Mouse (Mus musculus) cerebellum, adult 9-10 months (tissue): ENCODE results near the gene Atrip.

Experiments
- DNase-seq: peaks from one replicate; pipeline ENCODE4 v3.0.0; 2022

Atrip gene

DNA sequence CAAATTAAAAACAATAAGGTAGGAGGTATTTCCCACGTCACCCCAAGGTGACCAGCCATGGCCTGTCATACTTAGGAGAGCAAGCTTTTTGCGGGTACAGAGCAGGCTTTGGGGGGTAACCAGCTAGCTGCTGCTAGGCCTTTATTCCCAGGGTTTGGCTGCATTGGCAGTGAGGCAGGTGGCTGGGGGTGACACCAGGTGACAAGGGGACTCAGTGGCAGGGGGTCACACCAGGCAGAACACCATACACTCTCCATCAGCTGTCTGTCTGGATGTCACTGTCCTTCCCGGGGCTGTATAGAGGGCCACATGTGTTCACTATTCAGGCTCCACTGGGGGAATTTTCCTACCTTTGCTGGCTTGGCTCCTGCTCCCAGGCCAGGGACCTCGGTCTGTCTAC lies 17.0 kb downstream of the Atrip start:
- DNase-seq = no peak

DNA sequence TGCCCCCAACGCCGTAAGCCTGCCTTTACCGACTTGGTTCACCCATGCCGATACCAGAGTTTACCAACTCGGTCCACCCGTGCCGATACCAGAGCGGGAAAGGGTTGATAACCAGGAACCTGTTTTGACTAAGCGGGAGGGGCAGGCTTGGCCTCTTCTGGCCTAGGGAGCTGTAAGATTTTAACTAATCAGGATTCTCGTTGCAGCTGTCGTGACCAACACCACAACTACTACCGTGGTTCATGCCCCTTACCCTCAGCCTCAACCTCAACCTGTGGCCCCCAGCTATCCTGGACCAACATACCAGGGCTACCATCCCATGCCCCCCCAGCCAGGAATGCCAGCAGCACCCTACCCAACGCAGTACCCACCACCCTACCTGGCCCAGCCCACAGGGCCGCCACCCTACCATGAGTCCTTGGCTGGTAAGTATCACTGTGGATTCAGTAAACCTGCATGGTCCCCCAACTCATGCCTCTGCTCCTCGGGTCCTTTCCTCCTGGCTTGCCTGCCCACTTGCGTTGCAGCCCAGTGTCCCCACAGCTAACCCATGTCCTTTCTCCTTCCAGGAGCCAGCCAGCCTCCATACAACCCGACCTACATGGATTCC lies 17.7 kb downstream of the Atrip start:
- no peak for DNase-seq

DNA sequence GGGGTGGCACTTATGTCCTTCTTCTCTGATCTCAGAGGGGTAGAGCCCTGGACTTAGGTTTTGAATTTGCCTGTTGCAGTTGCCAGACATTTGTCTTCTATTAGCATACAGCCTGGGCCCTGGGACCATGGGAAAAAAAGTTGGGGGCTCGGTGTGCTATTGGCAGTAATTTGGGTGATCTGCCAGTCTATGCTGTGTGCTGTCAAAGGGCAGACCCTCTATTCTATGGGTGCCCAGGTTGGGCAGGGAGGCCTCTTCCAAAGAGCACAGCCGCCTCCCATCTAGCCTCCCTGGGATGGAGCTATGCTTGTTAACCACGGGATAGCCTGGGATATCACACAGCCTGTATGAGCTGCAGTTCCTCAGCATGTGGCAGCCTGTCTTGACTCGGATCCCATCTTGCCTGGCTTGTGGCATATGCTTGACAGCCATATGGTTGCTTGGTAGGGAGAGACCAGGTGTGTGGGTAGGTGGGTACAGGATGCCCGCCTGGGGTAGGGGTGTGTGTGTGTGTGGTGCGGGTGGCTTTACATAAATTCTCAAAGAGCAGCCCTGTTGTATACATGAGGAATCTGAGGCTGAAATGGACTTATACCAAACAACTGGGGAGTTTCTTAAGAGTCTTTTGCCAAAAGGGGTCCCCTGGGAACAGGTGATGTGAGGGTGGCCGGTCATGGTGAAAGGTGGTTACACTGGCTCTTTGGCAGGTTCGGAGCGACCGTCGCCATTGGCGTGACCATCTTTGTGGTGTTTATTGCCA lies 18.5 kb downstream of the Atrip start:
- DNase-seq = peak; percentile 54

DNA sequence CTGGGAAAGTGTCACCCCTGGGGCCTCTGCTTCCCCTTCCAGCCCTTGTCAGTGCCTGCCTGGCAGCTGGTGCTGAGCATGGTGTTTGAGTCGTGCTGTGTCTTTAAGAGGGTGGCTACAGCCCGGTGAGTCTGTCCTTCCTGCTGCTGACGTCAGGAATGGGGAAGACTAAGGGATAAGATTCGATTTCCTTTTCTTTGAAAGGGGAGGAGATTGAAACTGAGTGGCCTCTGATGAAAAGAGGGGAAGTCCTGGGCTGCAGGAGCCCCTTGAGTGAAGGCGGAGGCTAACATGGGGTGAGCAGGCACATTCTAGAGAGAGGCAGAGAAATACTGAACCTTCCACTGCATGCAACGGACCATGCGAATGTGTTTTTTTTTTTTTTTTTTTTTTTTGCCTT lies 19.2 kb downstream of the Atrip start:
- peak; percentile 78 for DNase-seq

DNA sequence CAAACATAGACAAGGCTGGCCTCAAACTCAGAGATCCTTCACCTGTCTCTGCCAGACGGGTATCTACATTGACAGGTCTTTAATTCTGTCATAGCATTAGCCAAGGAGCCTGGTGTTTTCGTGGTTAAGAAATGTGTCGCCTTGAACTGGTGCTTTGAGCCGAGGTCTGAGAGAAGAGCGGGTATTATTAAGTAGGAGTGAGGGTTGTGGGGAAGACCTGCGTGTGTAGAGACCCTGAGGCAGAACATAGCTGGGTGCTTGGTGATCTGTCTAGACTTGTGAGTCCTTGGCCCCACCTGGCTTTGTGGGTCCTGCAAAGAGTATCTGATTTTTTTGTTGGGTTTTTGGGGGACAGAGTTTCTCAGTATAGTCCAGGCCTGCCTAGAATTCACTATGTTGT lies 20.1 kb downstream of the Atrip start:
- DNase-seq = no peak

DNA sequence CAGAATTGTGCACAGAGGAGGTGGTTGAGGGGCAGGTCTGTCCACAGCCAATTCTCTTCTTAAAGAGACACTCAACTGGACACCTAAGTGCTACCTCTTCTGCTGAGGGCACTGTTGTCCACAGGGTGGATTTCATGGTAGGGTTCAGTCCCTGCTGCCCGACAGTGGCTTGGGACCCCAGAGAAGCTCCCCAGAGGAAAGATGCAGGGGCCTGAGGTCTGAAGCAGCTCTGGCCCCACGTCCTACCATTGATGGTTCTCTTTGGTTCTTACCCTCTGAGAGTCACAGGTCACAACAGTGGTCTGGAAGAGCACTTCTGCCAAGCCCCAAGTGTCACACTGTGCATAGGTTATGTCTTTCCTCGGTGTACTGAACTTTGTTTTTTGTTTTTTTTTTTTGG lies 20.6 kb downstream of the Atrip start:
- no peak for DNase-seq

DNA sequence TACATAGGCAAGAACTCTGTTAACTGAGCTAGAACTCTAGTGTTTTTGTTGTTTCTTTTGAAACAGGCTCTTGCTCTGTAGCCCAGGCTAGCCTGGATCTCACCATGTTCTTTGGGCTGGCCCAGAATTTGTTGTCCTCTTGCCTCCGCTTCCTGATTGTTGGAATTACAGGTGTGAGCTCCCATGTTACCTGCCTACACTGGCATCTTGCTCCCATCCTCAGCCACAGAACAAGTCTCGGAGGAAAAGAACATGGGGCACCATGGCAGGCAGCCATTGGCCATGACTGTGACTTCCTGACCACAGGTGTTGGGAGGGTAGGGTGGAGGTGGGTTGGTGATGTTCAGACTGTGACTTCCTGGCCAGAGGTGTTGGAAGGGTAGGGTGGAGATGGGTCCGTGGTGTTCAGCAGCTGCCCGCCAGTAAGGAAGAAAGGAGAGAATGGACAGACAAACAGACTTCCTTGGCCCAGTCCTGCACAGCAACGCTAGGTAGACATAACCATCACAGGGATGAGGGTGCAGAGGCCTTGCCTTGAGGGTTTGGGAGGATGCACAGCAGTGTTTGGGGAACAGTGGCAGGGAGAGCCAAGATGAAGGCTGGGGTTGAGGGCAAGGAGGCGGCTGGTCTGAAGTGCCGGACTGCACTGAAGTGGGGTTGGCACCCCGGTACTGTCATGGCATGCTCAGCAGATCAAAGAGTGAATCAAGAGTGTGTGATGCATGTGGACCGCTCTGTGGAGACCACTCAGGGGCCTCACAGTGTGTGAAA lies 21.2 kb downstream of the Atrip start:
- no peak for DNase-seq

DNA sequence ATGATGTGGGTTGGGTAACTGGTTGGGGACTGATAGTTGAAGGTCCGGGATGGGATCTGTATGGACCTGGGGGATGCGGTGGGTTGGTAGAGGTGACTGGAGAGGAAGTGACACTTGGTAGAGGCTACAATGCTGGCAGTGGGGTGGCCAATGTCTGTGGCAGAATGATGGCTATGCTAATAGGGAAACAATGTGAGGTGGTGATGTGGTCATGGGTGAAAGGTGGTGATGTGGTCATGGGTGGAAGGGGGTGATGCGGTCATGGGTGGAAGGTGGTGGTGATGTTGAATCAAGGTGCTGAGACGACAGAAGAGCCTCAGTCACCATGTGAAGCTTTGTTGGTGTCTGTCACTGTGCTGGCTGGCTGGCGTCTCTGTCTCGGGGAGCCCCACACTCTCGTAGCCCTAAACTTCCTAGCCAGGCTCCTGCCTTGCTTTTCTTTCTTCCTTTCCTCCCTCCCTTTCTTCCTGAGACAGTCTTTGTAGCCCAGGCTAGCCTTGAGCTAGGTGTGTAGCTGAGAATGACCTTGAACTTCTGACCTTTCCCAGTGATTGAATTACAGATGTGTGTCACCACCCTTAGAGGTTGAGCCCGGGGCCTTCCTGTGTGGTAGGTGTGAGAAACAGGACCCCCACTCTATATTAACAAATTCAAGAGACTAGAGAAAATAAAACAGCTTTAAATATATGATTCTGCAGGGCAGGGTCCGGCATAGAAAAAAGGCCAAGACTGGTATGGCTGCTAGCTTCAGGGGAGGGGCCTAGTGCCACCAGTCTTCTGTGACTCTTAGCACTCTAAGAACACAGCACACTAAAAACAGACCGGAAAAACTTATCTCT lies 22.1 kb downstream of the Atrip start:
- no peak for DNase-seq

DNA sequence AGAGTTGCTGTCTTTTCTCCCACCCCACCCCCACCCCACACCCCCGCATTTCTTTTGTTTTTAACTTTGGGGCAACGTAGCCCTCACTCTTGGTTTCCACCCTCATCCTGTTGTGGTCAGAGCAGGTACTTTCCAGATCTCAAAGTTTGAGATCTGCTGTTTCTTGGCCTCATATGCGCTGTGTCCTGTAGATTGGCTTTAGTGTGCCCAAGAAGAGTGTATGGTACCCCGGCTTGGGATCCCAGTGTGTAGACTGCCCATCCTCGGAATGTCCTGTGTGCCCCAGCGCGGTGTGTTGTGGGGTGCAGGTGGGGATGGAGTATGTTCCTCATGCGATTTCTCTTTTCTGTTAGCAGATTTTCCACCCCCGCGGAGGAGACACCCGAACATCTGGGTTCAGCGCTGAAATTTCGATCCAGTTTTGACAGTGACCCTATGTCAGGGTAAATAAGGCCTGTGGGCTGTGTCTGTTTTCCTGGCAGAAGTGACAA lies 22.9 kb downstream of the Atrip start:
- no peak for DNase-seq

DNA sequence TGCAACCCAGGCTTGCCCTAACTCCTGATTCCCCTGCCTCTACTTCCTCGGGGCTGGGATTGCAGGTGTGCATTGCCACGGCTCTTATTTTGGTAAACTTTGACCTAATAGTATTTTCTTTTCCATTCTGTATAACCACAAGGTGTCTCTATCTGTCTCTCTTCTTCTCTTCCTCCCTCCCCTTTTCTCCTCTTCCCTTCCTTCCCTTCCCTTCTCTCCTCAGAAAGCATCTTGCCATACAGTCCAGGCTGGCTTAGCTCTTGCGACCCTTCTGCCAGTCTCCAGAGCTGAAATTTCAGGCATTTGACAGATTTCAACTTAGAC lies 23.3 kb downstream of the Atrip start:
- DNase-seq = no peak

DNA sequence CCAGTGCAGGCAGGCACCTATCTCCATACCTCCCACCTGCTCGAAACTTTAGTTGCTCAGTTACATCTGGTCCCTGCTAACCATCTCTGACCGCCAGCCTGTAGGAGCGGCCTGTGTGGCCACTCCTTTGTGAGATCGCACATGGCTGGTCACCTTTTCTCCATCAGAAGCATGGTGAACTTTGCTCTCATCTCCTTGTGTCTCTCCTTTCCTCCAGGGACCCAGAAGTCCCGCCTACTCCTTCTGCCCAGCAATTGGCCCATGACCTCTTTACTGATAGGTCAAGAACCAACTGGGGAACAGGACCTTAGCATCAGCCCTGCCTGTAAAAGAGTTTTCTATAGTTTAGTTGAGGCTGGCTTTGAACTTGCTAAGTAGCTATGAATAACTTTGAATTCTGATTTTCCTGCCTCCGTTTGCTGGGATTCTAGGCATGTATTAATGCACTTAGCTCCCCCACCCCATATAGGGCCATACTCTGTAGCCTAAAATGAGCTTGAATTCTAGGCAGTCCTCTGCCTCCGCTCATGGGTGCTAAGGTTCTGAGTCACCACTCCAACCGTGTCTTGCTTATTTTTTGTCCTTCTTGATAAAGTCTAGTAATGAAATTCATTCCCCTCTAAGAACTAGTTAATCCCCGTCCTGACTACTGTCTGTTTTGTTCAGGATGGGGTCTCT lies 23.8 kb downstream of the Atrip start:
- DNase-seq = no peak

DNA sequence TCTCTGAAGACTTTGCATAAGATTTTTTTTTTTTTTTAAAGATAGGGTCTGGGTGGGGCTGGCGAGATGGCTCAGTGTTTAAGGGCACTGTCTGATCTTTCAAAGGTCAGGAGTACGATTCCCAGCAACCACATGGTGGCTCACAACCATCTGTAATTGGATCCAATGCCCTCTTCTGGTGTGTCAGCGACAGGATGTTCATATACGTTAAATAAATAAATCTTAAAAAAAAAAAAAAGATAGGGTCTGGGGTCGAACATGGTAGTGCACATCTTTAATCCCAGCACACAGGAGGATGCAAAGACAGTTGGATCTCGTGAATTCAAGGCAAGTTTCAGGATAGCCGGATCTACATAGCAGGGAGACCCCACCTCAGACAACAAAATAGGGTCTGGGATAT lies 24.6 kb downstream of the Atrip start:
- no peak for DNase-seq

DNA sequence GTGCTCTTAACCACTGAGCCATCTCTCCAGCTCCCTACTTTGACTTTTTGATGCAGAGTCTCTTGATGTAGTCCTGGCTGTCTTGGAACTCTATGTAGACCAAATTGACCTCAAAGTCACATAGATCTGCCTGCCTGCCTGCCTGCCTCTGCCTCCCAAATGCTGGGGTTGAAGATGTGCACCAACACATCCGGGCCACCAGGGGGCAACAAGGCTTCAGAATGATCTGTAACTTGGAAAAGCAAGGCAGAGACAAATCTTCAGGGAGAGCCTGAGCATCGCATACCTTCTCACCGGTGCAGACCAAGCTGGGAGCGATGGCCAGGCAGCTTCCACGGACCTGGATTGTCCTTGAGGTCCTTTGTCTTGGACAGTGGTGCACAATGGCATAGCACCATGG lies 27.6 kb downstream of the Atrip start:
- peak; percentile 65 for DNase-seq

DNA sequence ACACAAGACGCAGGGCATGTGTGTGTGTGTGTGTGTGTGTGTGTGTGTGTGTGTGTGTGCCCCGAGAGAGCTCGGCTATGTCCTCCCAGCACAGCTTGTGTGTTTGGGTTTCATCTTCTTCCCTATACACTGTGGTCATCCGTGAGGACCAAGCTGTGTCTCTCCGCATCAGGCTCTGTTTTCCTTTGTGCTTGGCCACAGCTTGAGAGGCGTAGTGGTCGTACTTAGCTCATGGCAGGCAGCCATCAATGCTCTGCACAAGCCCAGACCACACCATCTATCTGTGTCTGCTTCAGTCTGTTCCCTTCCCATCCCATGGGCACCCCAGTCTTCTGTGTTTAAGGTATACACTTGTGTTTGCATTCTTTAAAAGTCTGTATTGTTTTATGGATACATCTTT lies 32.6 kb downstream of the Atrip start:
- no peak for DNase-seq

DNA sequence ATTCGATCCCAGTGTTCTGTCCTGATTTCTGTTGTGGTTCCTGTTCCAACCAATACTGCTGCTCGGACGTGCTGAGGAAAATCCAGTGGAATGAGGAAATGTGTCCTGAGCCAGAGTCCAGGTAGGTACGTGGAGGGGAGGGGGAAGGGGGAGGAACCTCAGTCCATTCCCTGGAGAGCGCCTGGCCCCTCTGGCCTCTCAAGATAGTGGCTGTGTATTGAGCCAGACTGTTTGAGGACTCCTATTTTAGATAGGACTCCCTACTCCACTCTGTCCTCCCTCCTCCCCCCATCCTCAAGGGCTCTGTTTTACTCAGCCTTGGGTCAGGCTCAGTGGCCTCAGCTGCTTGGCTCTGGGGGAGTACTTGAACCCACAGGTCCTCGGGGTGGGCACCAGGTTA lies 33.0 kb downstream of the Atrip start:
- peak; percentile 27 for DNase-seq

DNA sequence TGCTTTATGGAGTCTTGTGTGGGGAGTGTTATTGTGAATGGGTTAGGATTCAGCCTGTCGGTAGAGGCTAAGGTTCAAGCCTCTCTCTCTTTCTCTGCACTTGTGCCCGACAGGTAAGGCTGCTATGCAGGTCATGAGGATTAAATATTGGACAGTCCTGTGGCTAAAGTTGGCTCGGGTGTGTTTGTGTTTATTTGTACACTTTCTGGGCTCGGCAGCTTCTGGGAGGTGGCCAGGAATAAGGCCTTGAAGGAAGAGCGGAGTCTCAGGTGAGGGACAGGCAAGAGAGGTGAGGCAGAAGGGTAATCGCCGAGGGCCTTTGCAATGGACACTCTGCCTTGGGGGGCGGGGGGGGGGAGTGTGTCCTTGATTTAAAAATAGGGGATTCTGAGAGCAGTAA lies 33.7 kb downstream of the Atrip start:
- peak; percentile 35 for DNase-seq

DNA sequence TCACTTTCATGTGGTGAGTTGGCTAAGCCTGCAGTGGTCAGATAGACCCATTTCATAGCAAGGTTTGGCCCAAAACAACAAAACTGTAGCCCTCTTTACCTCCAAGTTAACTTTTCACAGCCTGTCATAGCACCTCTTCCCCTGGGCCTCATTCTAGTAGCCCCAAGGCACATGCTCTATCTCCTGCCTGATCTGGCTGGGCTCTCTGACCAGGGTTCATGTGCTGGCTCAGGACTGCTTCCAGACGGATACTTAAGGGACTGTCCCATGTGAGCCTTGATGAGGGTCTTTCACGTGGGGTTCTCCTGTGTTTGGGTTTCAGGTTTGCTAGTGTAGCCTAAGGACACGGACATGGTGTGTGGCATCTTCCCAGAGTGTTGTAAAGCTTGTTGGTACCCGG lies 34.2 kb downstream of the Atrip start:
- DNase-seq = peak; percentile 12

DNA sequence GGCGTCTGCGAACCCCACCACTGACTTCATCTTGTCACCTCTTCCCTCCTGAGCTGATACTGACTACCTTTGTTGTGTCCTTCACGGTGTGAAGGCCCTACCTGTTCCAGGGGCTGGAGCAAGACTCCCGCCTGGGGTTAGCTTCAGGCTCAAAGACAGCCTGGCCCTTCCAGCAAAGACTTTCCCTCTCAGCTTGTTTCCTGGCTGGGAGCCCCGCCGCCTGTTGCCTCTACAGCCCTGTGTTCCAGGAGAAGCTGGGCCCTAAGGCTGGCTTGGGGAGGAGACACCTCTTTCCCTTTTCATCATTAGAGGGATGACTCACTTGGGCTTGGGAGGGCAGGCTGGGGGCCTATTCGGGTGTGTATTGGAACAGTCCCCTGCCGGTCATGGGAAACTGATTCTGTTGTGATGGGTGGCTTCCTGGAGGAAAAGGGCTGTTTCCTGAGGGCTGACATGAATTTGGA lies 35.0 kb downstream of the Atrip start:
- peak; percentile 67 for DNase-seq

DNA sequence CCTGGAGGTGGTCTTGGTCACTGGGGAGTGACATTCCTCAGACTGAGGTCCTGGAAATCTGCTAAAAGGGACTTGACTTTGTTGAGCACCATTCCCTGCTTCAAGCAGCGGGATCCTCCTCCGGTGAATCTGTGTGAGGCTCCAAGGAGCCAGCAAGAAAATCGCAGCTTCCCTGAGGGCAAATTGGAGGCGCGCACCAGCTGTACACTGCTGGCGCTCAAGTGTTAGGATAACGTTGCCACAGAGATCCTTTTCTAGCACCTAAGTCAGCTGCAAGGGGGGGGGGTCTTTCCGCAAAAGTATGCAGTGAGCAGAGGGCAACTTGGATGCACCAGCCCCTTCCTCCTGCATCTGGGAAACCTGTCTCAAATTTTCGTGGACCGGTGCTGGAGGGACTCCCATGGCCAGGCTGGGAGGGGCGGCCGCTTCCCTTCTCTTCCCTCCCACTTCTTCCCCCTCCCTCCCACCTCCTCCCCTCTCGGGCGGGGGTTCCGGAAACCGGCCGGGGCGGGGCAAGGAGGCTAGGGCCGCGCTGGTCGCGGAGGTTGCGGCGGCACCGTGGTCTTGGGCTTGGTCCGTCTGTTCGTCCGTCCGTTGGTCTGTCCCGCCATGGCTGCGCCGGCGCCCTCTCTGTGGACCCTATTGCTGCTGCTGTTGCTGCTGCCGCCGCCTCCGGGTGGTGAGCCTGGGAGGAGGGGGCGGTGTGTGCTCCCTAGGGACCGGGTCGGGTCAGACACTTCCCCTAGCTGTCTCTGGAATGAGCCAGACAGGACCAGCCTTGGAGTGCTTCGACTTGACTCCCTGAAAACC lies 35.6 kb downstream of the Atrip start, which contains the start of gene Shisa5:
Shisa5 (plus strand) TSS at position 480 of the 810 bp plus-strand sequence.
- DNase-seq = peak; percentile 57

DNA sequence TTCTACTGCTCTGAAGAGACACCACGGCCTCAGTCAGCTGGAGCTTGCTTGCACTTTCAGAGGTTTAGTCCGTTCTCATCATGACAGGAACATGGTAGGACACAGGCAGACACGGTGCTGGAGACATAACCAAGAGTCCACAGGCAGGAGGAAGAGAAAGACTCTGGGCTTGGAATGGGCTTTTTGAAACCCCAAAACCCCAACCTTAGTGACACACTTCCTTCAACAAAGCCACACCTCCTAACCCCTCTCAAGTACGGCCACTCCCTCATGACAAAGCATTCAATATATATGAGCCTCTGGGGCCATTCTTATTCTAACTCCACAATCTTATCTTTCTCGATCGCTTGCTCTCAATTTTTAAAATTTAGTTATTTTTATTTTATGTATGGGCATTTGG lies 41.5 kb downstream of the Atrip start:
- no peak for DNase-seq

DNA sequence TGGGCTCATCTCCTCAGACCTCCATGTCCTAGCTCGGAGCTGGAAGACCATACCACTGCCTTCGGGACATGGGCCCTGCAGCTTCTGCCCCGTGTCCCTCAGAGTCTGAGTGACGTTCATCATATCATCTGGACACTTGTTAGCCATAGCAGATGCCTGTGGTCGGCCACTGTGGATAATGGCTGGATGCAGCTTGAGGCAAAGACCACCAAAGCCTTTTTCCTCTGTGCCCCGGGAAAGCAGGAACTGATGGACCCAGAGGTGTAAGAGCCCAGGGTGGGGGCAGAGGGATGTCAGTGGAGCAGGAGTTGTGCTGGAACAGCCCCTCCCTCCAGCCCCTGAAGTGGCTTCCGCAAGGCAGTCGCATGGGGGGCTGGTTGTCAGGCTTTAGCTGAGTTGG lies 42.2 kb downstream of the Atrip start:
- DNase-seq = no peak
